Mouse (Mus musculus): ENCODE data around the gene Zc3h18.

The Zc3h18 gene

GRCm38 (mm10) chr8:122436146-122436545 is 59.7 kb downstream of the Zc3h18 start:
- DNase-seq (ENCODE audit: low spot score in 2 of 2), result no peak

GRCm38 (mm10) chr8:122436586-122437125 is 60.2 kb downstream of the Zc3h18 start:
- no peak for DNase-seq (ENCODE audit: low spot score in 2 of 2)

DNA sequence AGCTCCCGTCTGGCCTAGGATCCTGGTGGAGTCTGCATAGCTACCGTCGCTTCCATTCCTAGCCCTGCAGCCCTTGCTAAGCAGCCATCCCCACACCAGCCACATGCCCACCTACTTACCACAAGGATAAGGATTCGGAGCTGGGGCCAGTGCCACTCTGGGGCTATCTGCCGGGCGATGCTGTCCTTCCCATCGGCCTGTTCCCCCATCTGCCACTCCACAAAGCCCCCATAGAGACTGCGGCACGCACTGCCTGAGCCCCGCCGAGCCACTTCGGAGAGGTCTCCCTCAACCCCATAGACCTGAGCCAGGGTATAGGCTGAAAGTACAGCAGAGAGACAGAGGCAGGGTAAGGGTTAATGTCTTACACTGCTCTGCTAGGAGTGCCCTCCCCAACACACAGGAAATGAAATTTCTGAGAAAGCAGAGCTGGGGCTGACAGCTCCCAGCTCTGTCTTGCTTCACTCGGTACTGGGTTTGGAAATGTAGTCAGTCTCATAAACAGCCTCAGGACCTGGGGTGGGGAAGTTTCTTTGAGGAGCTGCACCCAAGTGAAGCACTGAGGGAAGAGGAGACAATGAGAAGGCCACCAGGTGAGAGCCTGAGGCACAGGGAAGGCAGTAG is 61.4 kb downstream of the Zc3h18 start:
- DNase-seq (ENCODE audit: low spot score in 2 of 2), result no peak

- DNase-seq (ENCODE audit: low spot score in 2 of 2), result no peak
Observed at GRCm38 (mm10) chr8:122439336-122439735, 62.9 kb downstream of the Zc3h18 start.

DNA sequence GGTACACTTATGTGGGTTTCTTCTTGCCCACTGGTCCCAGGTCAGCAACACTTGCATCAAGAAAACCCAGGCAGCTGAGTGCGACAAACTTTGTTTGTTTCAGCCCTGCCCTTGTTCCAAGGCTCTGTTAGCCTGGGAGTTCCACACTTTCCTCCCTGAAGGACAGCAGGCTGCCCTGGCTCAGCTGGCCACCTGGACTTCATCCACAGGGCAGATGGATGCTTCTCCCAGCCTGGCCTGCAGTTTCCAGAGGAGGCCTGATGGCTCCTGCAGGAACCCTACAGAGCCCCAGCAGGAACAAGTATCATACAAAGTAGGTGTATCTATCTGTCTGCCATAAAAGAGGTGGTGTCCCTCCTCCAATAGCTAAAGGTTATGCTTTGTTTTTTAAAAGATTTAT is 64.9 kb downstream of the Zc3h18 start:
- no peak for DNase-seq (ENCODE audit: low spot score in 2 of 2)

GRCm38 (mm10) chr8:122442356-122442755 is 65.9 kb downstream of the Zc3h18 start:
- no peak for DNase-seq (ENCODE audit: low spot score in 2 of 2)

GRCm38 (mm10) chr8:122442781-122443180 is 66.4 kb downstream of the Zc3h18 start:
- no peak for DNase-seq (ENCODE audit: low spot score in 2 of 2)

DNA sequence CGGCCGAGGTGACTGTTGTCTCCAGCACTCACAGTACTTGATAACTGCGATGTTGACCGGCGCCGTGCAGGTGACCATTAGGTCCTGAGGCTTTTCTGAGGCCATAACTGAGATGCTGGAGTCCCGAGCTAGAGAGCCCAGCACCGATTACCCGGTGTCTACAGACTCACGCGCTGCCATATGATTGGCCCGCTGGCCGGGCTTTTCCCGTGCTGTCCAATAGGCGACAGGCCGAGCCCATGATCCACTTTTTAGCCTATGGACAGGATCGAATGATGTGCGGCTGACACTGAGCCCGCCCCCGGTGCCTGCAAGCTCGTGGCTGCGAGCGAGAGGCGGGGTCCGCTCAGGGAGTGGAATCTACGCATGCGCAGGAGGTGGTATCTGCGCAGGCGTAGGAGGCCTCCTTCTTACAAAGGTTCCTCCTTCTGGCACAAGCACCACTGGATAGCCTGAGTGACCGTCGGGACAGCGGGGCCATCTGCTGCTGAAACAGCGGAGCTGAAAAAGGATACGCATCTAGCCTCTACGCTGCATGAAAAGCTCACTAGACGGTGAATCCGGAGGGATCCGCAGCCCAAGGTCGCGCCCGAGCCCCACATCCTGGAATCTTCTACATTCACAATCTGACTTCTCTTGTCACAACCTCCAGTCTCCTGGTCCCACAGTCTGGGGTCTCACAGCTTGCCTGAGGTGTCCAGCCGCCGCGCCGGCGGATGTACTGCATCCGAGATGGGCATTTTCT is 67.0 kb downstream of the Zc3h18 start, which contains the start of gene Mvd:
Gene Mvd, minus strand, starts transcription at position 161 of the 745 bp plus-strand sequence.
- peak; percentile 94 to 96 for DNase-seq (ENCODE audit: low spot score in 2 of 2)

GRCm38 (mm10) chr8:122444058-122444748 is 67.8 kb downstream of the Zc3h18 start:
- peak; percentile 66 to 72 for DNase-seq (ENCODE audit: low spot score in 2 of 2)

GRCm38 (mm10) chr8:122445203-122445602 is 68.8 kb downstream of the Zc3h18 start:
- DNase-seq (ENCODE audit: low spot score in 2 of 2), result no peak

GRCm38 (mm10) chr8:122451161-122451703 is 74.8 kb downstream of the Zc3h18 start:
- no peak for DNase-seq (ENCODE audit: low spot score in 2 of 2)

DNA sequence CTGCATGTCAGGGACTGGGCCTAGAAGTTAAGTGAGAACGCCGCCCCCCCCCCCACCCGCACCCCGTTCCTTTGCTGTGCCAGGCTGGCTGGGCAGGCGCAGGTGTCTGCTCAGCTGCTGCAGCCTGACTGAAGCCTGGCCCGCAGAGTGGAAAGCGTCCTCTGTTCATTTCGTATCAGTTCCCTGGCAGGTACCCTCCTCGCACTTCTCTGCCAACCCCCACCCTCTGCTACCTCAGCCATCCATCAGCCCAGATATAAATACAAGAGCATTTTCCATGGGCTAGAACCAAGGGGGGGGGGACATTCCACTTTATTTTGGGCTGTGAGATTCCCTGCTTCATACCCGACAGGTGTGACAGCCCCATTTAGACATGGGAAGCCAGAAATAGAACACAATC is 75.7 kb downstream of the Zc3h18 start:
- no peak for DNase-seq (ENCODE audit: low spot score in 2 of 2)

- no peak for DNase-seq (ENCODE audit: low spot score in 2 of 2)
Observed at GRCm38 (mm10) chr8:122454409-122454808, 78.0 kb downstream of the Zc3h18 start.

DNA sequence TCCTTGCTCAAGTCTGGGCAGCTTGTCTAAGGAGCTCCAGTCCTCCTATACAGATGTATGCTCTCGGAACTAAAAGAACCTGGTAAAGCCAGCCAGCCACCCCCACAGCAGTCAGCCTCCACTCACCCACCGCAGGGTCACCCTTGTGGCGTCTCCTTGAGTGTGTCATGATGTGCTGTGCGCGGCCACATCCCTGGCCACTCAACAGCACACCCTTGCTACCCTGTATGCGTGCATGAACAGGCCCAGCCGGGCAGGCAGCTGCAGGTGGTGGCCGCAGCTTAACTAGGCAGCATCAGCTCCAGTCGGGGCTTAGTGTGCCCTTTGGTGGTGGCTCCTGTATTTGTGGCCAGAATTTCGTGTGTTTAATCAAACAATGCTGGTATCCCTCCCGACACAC is 80.8 kb downstream of the Zc3h18 start:
- DNase-seq (ENCODE audit: low spot score in 2 of 2), result no peak

DNA sequence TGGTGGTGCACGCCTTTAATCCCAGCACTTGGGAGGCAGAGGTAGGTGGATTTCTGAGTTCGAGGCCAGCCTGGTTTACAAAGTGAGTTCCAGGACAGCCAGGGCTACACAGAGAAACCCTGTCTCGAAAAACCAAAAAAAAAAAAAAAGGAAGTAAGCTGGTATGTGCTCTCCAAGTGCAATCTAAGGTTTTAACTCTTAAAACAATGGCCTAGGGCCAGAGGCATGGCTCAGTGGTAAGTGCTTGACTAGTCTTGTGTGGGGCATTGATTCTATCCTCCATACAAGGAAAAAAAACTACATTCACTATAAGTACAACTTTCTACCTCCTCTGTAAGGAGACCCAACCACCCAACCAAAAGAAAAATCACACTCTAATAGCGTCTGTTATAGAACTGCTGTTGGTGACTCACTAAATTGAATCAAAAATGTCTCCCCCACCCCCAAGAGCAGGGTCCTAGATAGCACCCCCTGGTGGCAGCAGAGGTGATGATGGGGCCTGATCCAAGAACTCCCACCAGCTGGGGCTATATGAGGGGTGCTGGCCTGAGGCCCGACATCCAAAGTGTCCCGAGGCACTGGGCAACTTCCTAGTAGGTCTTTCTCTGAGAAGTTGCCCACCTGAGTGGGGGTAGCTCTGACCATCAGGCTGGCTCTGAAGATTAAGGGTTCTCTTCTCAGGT is 83.0 kb downstream of the Zc3h18 start:
- DNase-seq (ENCODE audit: low spot score in 2 of 2), result peak in 1 of 2 experiments; percentile 39

DNA sequence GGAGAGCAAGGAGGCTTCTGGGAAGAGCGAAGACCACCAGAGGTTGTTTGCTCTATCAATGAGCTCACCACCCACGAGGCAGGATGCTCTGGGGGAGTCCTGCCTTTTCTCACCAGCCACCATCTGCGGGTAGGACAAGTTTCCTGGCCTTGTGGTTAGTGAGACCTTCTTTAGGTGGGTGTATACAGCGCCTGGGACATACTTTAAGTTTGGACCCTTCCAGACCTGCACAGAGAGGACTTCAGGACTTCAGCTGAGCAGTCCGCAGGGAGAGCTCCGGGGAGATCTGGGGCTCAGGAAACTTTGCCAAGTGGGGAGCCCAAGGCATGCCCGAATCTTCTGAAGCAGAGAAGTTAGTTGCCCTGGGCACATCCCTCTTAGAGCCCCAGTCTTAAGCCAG is 83.6 kb downstream of the Zc3h18 start:
- DNase-seq (ENCODE audit: low spot score in 2 of 2), result no peak

GRCm38 (mm10) chr8:122460524-122461472 is 84.4 kb downstream of the Zc3h18 start, which contains the start of gene Snai3:
TSS of gene Snai3 (minus strand) at chr8:122460733.
- peak; percentile 35 to 54 for DNase-seq (ENCODE audit: low spot score in 2 of 2)

GRCm38 (mm10) chr8:122461473-122462148 is 85.2 kb downstream of the Zc3h18 start:
- DNase-seq (ENCODE audit: low spot score in 2 of 2), result no peak

- DNase-seq (ENCODE audit: low spot score in 2 of 2), result no peak
Observed at GRCm38 (mm10) chr8:122462510-122462909, 86.1 kb downstream of the Zc3h18 start.

Data from spleen, postnatal 14 days (tissue).